Mouse (Mus musculus) lung, adult 2 months (tissue): ENCODE results near the gene Il3ra. TPM values are rescaled to one million over a fixed set of nuclear protein-coding genes. Genes with fewer than 3 reads are reported as not detected.

Source experiments
- DNase-seq: peaks from one replicate; pipeline ENCODE4 v3.0.0; 2022
- H3K4me1 ChIP-seq: fragments of 200-500 bp; 2 replicates; pipeline ENCODE4 v1.6.1; 2011; ENCODE audit warnings: low read length; ENCODE audit not compliant: control insufficient read depth, insufficient read depth
- H3K4me3 ChIP-seq: fragments of 200-500 bp; replicated peaks from 2 replicates; pipeline ENCODE3; 2011; ENCODE audit warnings: low read depth, mild to moderate bottlenecking, control low read depth, low read length; ENCODE audit errors: extremely low read depth
- CTCF ChIP-seq: fragments of 200-500 bp; IDR thresholded peaks from 2 replicates; pipeline ENCODE4 v1.5.1; 2011; ENCODE audit warnings: mild to moderate bottlenecking, low read length, control low read depth; ENCODE audit not compliant: insufficient read depth
- POLR2A ChIP-seq: fragments of 200-500 bp; IDR thresholded peaks from 2 replicates; pipeline ENCODE4 v1.6.1; 2011; ENCODE audit warnings: low read depth, mild to moderate bottlenecking, control low read depth, low read length, borderline replicate concordance; ENCODE audit errors: extremely low read depth
- WGBS: fragments of 180-500 bp; shearing (Covaris S2); methylation state at CpG from one replicate; pipeline ENCODE4 v1.1.7; 2018; 5-methylcytosine and 5-hydroxymethylcytosine counted together
- polyA plus RNA-seq: library from polyadenylated mRNA; depleted of rRNA; stranded (reverse); fragments of >200 nt; gene quantifications from 2 replicates; pipeline ENCODE4 v1.2.3, GENCODE M21; 2012; rRNA removed

The Il3ra gene
- polyA plus RNA-seq, 1 experiment, result 89.7 TPM

GRCm38 (mm10) chr14:14354511-14355359, 8.7 kb downstream of the Il3ra start:
- Histone ChIP-seq H3K4me1 (no peaks in the 10 kb centered on the region), H3K4me3 (no peak overlapping the region)
- DNase-seq, result no peak
- no peak for TF ChIP-seq POLR2A
- TF ChIP-seq CTCF, result no peak
- WGBS, result 97% methylated on average over 13 of the region's 13 CpGs

GRCm38 (mm10) chr14:14355360-14355646, 9.2 kb downstream of the Il3ra start:
- 89% methylated on average over 8 of the region's 8 CpGs for WGBS
- Histone ChIP-seq H3K4me1 (no peaks in the 10 kb centered on the region), H3K4me3 (no peak overlapping the region)
- DNase-seq, result no peak
- TF ChIP-seq CTCF (no peak), POLR2A (no peak)

GRCm38 (mm10) chr14:14395535-14395934, 49.5 kb downstream of the Il3ra start:
- H3K4me3 ChIP-seq, result no peak overlapping the region
- 79% methylated on average over 1 of the region's 1 CpGs for WGBS
- no peaks in the 10 kb centered on the region for H3K4me1 ChIP-seq
- TF ChIP-seq POLR2A (no peak), CTCF (no peak)
- DNase-seq, result no peak

- no peaks in the 10 kb centered on the region for H3K4me1 ChIP-seq
- DNase-seq, result no peak
- no peak within 1 kb of the TSS for H3K4me3 ChIP-seq
- WGBS, result 80% methylated on average over 2 of the region's 2 CpGs
- TF ChIP-seq POLR2A, result no peak
- TF ChIP-seq CTCF, result no peak
Measured at GRCm38 (mm10) chr14:14400998-14401397, 54.9 kb downstream of the Il3ra start, which contains the start of gene Olfr721-ps1. Gene Olfr721-ps1, plus strand, starts transcription at chr14:14401298.

Other genes with a start within 250 kb of the Il3ra start
- 18.1 and 23.1 TPM in 2 replicates for gene Psmd6, start 225.3 kb upstream of the Il3ra start, polyA plus RNA-seq
- not detected in 2 replicates for gene Olfr720, start 159.4 kb upstream of the Il3ra start, polyA plus RNA-seq
- not detected in 2 replicates for gene Olfr31, start 23.4 kb upstream of the Il3ra start, polyA plus RNA-seq
- gene Olfr721-ps1, start 55.0 kb downstream of the Il3ra start, polyA plus RNA-seq, result not detected in 2 replicates